Mouse (Mus musculus): ENCODE measurements at regions not wholly inside any gene's neighbourhood (a gene's known extent, or its start where the extent isn't known, plus 50 kb on each side); places are given as distances from the start of the nearest gene placed in this dataset.

DNA sequence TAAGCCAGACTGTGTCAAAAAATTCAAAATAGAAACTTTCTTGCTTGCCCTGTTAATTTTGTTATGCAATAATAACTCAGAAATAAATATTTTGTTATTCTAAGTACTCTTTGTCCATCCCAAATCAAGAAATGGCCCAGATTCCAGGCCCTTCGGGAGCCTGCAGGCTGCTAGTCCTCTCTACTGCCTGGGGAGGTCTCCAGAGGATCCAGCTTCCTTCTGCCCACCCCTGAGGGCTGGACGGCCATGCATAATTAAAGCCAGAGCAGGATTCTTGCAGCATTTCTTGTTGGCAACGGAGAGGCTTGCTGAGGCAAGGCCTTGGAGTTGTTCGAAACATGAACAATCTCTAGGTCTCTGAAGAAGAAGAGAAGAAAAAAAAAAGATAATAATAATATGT is 213.3 kb upstream of the Zmiz1 start:
- H3K4me1 ChIP-seq (ENCODE audit: control insufficient read depth in 1 of 2, insufficient read depth in 2 of 2, low read length in 2 of 2), result no peaks in the 10 kb centered on the region
- H3K4me3 ChIP-seq (ENCODE audit: control insufficient read depth in 1 of 2, insufficient read depth in 1 of 2, low read depth in 2 of 2, low read length in 2 of 2), result no peak overlapping the region
- H3K27ac ChIP-seq (ENCODE audit: control insufficient read depth, low read depth, low read length), result no peak overlapping the region
- H3K27me3 ChIP-seq (ENCODE audit: control insufficient read depth in 1 of 2, insufficient read depth in 2 of 2, low read length in 2 of 2), result no peaks in the 10 kb centered on the region
- no peak for TF ChIP-seq JUND (IDR thresholded peaks at IDR 0.05; ENCODE audit: low read depth, low read length)
- TF ChIP-seq MAX (IDR thresholded peaks at IDR 0.05; ENCODE audit: low read length), result no peak
- TF ChIP-seq ZC3H11A (IDR thresholded peaks at IDR 0.05; ENCODE audit: low read depth, low read length), result no peak
- no peak for TF ChIP-seq MYB (IDR thresholded peaks at IDR 0.05; ENCODE audit: low read depth, low read length)
- H3K9me3 ChIP-seq (replicated peaks; ENCODE audit: insufficient read depth, low read length), result no peaks in the 10 kb centered on the region
- no peaks in the 10 kb centered on the region for H3K36me3 ChIP-seq (ENCODE audit: control insufficient read depth in 1 of 2, insufficient read depth in 2 of 2, low read length in 2 of 2)
- H3K9ac ChIP-seq (ENCODE audit: control insufficient read depth, low read depth, low read length, poor library complexity, severe bottlenecking), result no peak overlapping the region
- DNase-seq (ENCODE audit: low read depth, low spot score), result no peak
- no peaks in the 10 kb centered on the region for H3K79me2 ChIP-seq (ENCODE audit: control insufficient read depth, insufficient read depth, low read length, poor library complexity)

DNA sequence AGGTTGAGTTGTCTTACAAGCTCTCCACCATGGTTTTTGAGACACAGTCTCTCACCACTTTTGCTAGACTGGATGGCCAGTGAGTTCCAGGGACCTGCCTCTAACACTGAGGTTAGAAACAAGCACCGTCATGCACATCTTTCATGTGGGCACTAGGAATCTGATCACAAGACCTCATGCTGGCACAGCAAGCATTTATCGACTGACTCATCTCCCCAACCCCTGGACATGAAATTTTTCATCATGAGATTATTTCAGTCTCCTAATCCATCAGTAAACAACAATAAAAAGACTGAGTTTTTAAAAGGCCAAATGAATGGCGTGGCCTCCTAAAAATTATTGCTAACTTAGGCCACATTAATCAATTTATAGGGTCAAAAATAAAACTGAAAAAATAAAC is 210.0 kb upstream of the Zmiz1 start:
- Histone ChIP-seq H3K9me3 (replicated peaks; ENCODE audit: insufficient read depth, low read length) (no peaks in the 10 kb centered on the region), H3K9ac (ENCODE audit: control insufficient read depth, low read depth, low read length, poor library complexity, severe bottlenecking) (no peak overlapping the region), H3K4me1 (ENCODE audit: control insufficient read depth in 1 of 2, insufficient read depth in 2 of 2, low read length in 2 of 2) (no peaks in the 10 kb centered on the region), H3K27ac (ENCODE audit: control insufficient read depth, low read depth, low read length) (no peak overlapping the region), H3K27me3 (ENCODE audit: control insufficient read depth in 1 of 2, insufficient read depth in 2 of 2, low read length in 2 of 2) (no peaks in the 10 kb centered on the region), H3K79me2 (ENCODE audit: control insufficient read depth, insufficient read depth, low read length, poor library complexity) (no peaks in the 10 kb centered on the region), H3K36me3 (ENCODE audit: control insufficient read depth in 1 of 2, insufficient read depth in 2 of 2, low read length in 2 of 2) (no peaks in the 10 kb centered on the region), H3K4me3 (ENCODE audit: control insufficient read depth in 1 of 2, insufficient read depth in 1 of 2, low read depth in 2 of 2, low read length in 2 of 2) (no peak overlapping the region)
- DNase-seq (ENCODE audit: low read depth, low spot score), result no peak
- no peak for TF ChIP-seq CHD2 (IDR thresholded peaks at IDR 0.05; ENCODE audit: low read length)
- TF ChIP-seq POLR2AphosphoS5 (IDR thresholded peaks at IDR 0.05; ENCODE audit: borderline replicate concordance, low read depth, low read length), result no peak
- no peak for TF ChIP-seq RCOR1 (IDR thresholded peaks at IDR 0.05; ENCODE audit: low read depth, low read length)
- no peak for TF ChIP-seq NRF1 (IDR thresholded peaks at IDR 0.05; ENCODE audit: insufficient read depth, low read depth, low read length, poor library complexity, severe bottlenecking)
- no peak for TF ChIP-seq SMC3 (IDR thresholded peaks at IDR 0.05; ENCODE audit: low read depth, low read length)

DNA sequence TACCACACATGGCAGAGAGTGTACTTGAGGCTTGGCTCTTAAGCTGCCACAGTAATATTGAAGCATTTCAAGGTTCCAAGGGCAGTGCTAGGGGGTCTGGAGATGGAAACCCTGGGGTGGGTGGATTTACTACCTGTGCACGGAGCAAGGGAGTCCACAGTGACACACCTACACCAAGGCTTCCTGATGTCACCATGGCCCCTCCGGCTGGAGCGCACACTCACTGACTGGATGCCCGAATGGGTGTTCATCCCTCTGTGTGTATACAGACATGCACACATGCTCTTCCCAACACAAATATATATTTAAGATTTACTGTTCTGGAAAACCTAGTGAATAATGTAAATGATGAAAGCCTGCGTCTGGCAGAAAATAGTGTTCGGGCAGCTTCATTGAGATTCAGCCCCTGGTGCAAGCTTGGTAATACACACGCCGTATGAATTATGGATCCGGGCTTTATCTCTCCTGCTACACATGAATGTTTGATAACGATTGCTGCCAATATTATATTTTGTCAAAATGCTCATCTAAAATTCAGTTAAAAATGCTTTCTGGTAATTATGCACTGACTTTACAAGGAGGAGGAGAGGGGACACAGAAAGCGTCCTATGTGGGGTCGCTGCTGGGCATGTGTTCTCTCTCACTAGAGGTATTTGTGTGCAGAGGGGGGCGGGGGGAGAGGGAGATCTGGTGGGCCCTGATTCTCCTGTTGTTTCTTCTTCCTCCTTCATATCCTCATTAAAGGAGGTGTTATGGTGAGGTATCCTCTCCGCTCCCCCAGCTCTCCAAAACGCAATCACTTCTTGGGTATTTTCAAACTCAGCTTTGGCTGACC is 205.8 kb upstream of the Zmiz1 start:
- H3K27ac ChIP-seq (ENCODE audit: control insufficient read depth, low read depth, low read length), result no peak overlapping the region
- DNase-seq (ENCODE audit: low read depth, low spot score), result no peak
- no peaks in the 10 kb centered on the region for H3K9me3 ChIP-seq (replicated peaks; ENCODE audit: insufficient read depth, low read length)

More for the DNA sequence above, 205.8 kb upstream of the Zmiz1 start:
- H3K4me1 ChIP-seq (ENCODE audit: control insufficient read depth in 1 of 2, insufficient read depth in 2 of 2, low read length in 2 of 2), result no peaks in the 10 kb centered on the region
- no peaks in the 10 kb centered on the region for H3K27me3 ChIP-seq (ENCODE audit: control insufficient read depth in 1 of 2, insufficient read depth in 2 of 2, low read length in 2 of 2)
- H3K36me3 ChIP-seq (ENCODE audit: control insufficient read depth in 1 of 2, insufficient read depth in 2 of 2, low read length in 2 of 2), result no peaks in the 10 kb centered on the region
- H3K4me3 ChIP-seq (ENCODE audit: control insufficient read depth in 1 of 2, insufficient read depth in 1 of 2, low read depth in 2 of 2, low read length in 2 of 2), result no peak overlapping the region
- no peaks in the 10 kb centered on the region for H3K79me2 ChIP-seq (ENCODE audit: control insufficient read depth, insufficient read depth, low read length, poor library complexity)
- H3K9ac ChIP-seq (ENCODE audit: control insufficient read depth, low read depth, low read length, poor library complexity, severe bottlenecking), result no peak overlapping the region
- TF ChIP-seq NRF1 (IDR thresholded peaks at IDR 0.05; ENCODE audit: insufficient read depth, low read depth, low read length, poor library complexity, severe bottlenecking), result no peak
- TF ChIP-seq RCOR1 (IDR thresholded peaks at IDR 0.05; ENCODE audit: low read depth, low read length), result no peak
- no peak for TF ChIP-seq UBTF (IDR thresholded peaks at IDR 0.05; ENCODE audit: borderline replicate concordance, insufficient read depth, low read depth, low read length)
